In the genomic region with DNA sequence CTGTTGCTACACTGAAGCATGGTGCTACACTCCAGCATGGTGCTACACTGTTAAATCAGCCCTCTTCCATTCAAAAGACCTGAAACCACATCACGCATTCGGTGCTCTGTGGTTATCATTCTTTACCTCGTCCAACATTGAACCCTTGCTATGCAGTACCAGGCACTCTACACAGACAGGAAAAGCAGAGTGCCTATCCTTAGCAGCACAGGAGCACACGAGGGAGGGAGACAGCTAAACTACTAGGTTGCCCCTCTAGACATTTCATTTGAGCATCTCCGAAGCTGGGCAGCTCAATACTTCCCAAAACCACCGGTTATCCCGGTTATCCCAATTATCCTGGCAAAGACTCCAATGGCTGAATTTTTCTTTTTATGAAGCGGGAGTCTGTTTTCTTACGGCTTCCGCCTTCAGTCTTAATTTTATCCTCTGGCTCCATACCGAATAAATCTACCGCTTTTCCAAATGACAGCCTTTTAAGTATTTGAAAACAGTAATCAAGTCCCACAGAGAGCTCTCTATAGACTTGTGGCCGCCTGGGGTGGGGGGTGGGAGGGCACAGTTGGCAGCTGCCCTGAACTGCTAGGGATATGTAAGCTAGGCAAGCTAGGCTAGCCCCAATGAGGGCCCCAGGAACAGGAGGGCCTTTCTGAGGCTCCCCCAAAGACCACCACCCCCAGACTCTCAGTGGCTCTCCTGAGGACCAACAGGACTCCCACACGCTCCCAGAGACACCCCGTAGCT, we compare ENCODE assay signal across 7 mouse cellular contexts.
A peak's percentile ranks its signal among the peaks of the same experiment; 100 is the strongest.
DNase-seq lines count a peak whose midpoint lies in the region; ATAC-seq lines count a peak whose summit lies in the region.

No protein-coding gene starts in this region.

- H3K9ac ChIP-seq in neural tube, embryonic 11.5 days (ENCODE audit: low read length): no peak overlapping the region
- peak overlapping the region; percentile 29; the same call in 1 of the 2 replicates for H3K9ac ChIP-seq in forebrain, embryonic 14.5 days (ENCODE audit: low read length)
- peak overlapping the region; percentile 55; the same call in 1 of the 2 replicates for H3K9ac ChIP-seq in limb, embryonic 13.5 days

- 24% methylated on average over 15 of the region's 15 CpGs for WGBS in neural tube, embryonic 11.5 days
- WGBS in forebrain, embryonic 14.5 days: 9% methylated on average over 15 of the region's 15 CpGs
- WGBS in limb, embryonic 13.5 days: 21% methylated on average over 15 of the region's 15 CpGs

- no peak for ATAC-seq in neural tube, embryonic 11.5 days (ENCODE audit: insufficient read depth, low FRiP score, low TSS enrichment)
- peak; percentile 73 for ATAC-seq in forebrain, embryonic 14.5 days
- ATAC-seq in limb, embryonic 13.5 days (ENCODE audit: low FRiP score, low read depth): no peak; the same call in 1 of the 2 replicates
- ATAC-seq in CD4-positive, CD25-positive, alpha-beta regulatory T cell, adult 4 months: no peak
- no peak for ATAC-seq in monocyte, adult 5-6 weeks (replicated peaks; ENCODE audit: insufficient number of reproducible peaks, low FRiP score, low TSS enrichment, poor library complexity, severe bottlenecking)

- no peak overlapping the region for H3K4me3 ChIP-seq in neural tube, embryonic 11.5 days (ENCODE audit: low read depth, low read length)
- no peak overlapping the region for H3K4me3 ChIP-seq in forebrain, embryonic 14.5 days (ENCODE audit: low read depth, low read length)
- H3K4me3 ChIP-seq in limb, embryonic 13.5 days: no peak overlapping the region; the same call in 1 of the 2 replicates

- no peak for DNase-seq in neural tube, embryonic 11.5 days (ENCODE audit: low spot score)
- DNase-seq in neural tube, embryonic 10.5 days (ENCODE audit: extremely low spot score, low spot score): no peak
- peak; percentile 54 for DNase-seq in forebrain, embryonic 14.5 days (ENCODE audit: low spot score)
- DNase-seq in urinary bladder, postnatal 4 days (ENCODE audit: low spot score in 2 of 2): no peak

- no peaks in the 10 kb centered on the region for H3K9me3 ChIP-seq in neural tube, embryonic 11.5 days (ENCODE audit: control insufficient read depth, low read length)
- no peaks in the 10 kb centered on the region for H3K9me3 ChIP-seq in forebrain, embryonic 14.5 days (replicated peaks; ENCODE audit: control insufficient read depth, low read length)
- H3K9me3 ChIP-seq in limb, embryonic 13.5 days: no peaks in the 10 kb centered on the region

- H3K4me2 ChIP-seq in neural tube, embryonic 11.5 days (ENCODE audit: low read depth): peak overlapping the region; percentile 10
- peak overlapping the region; percentile 40 for H3K4me2 ChIP-seq in forebrain, embryonic 14.5 days (ENCODE audit: low read length)
- peak overlapping the region; percentile 56 for H3K4me2 ChIP-seq in limb, embryonic 13.5 days (replicated peaks)

- H3K36me3 ChIP-seq in neural tube, embryonic 11.5 days (ENCODE audit: control insufficient read depth, insufficient read depth, low read length): no peaks in the 10 kb centered on the region
- no peaks in the 10 kb centered on the region for H3K36me3 ChIP-seq in forebrain, embryonic 14.5 days (ENCODE audit: control insufficient read depth, insufficient read depth, low read length)
- H3K36me3 ChIP-seq in limb, embryonic 13.5 days: no peaks in the 10 kb centered on the region

- peaks cover 6% of the 10 kb centered on the region for H3K4me1 ChIP-seq in neural tube, embryonic 11.5 days (ENCODE audit: control insufficient read depth, insufficient read depth, low read length)
- peaks cover 13% of the 10 kb centered on the region for H3K4me1 ChIP-seq in forebrain, embryonic 14.5 days (ENCODE audit: control insufficient read depth, insufficient read depth, low read length)
- H3K4me1 ChIP-seq in limb, embryonic 13.5 days: peaks cover 30% of the 10 kb centered on the region

- H3K27me3 ChIP-seq in neural tube, embryonic 11.5 days (ENCODE audit: control insufficient read depth, insufficient read depth, low read length): 0 out of 2 replicates have a peak, but pooled peaks cover 2% of the 10 kb centered on the region
- no peaks in the 10 kb centered on the region for H3K27me3 ChIP-seq in forebrain, embryonic 14.5 days (replicated peaks; ENCODE audit: control insufficient read depth, insufficient read depth, low read length)
- no peaks in the 10 kb centered on the region for H3K27me3 ChIP-seq in limb, embryonic 13.5 days

- H3K27ac ChIP-seq in neural tube, embryonic 11.5 days (ENCODE audit: low read depth, low read length): peak overlapping the region; percentile 53; the same call in 1 of the 2 replicates
- H3K27ac ChIP-seq in forebrain, embryonic 14.5 days (ENCODE audit: low read depth, low read length): peak overlapping the region; percentile 77; the same call in 1 of the 2 replicates
- peak overlapping the region; percentile 94 for H3K27ac ChIP-seq in limb, embryonic 13.5 days
